Mouse (Mus musculus) gastrocnemius, postnatal 10 days (tissue): Measurements from ENCODE around the gene Plekha7. TPM values are rescaled to one million over a fixed set of nuclear protein-coding genes. Genes with fewer than 3 reads are reported as not detected.

Source experiments
- DNase-seq: peaks from one replicate; pipeline ENCODE4 v3.0.0; 2021; ENCODE audit warnings: mixed read lengths
- long read RNA-seq, 2 experiments: library from polyadenylated mRNA; stranded (forward); transcript quantifications; one replicate each; pipeline ENCODE4 v2.0.0; 2021
- total RNA-seq, 2 experiments: library from RNA; stranded (reverse); gene quantifications; 2 replicates each; pipeline ENCODE4 v1.2.3; 2021

Plekha7 gene
- total RNA-seq = 1 to 10 TPM; 2.6 to 3.2 TPM
- long read RNA-seq, experiment 1, full-length matches to known transcripts = 1 of 2 reads
- long read RNA-seq, experiment 1, partial matches to known transcripts = 0 of 2 reads
- long read RNA-seq, experiment 1, other reads (novel, unspliced or antisense) = 1 of 2 reads
- long read RNA-seq, experiment 2, partial matches to known transcripts = 0 of 2 reads
- long read RNA-seq, experiment 2, other reads (novel, unspliced or antisense) = 2 of 2 reads

DNA sequence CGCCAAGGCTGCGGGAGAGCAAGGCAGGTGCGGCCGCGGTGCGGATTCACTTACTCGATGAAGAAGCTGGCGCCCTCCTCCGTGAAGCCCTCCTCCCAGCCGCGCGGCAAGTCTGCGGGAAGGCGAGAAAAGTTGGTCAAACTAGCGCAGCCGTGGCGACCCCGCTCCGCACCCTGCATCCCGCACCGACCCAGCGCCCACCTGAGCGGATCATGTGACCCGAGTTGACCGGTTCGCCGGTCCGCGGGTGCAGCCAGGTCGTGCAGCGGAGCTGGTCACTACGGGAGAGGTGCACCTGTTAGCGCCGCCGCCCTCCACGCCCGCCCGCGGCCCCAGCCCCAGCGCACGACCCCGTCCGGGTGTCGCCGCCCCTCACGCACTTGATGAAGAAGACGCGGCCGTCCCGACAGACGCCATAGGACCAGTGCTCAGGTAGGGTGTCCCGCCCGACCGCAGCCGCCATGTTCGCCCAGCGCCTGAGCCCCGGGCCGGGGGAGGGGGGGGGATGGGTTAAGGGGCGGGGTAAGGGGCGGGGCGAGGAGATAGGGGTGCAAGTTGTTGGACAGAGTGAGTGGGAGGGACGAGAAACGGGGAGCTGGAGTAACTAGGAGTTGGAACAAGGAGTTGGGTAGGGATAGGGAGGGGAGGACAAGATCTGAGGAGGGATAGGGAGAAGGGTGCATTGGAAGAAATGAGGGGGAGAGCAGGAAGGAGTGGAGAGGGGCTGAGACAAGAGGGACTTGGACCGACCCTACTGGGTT is at the start of gene Plekha7:
Gene Plekha7 (minus strand): TSS at position 506 of the 761 bp plus-strand sequence.
- DNase-seq = peak; percentile 30

DNA sequence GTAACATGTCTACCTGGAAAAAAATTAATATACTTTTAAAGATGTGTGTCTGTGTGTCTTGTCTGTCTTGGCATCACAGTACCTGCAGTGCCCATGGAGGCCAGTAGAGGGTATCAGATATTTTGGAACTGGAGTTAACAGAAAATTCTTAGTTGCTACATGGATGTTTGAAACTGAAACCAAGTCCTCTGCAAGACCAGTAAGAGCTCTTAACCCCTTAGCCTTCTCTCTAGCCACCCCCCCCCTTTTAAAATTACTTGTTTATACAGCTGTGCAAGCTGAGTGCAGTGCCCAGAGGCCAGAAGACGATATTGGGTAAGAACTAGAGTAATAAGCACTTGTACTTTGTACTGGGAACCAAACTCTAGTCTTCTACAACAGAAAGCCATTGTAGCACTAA is 28.1 kb upstream of the Plekha7 start:
- DNase-seq = peak; percentile 62

DNA sequence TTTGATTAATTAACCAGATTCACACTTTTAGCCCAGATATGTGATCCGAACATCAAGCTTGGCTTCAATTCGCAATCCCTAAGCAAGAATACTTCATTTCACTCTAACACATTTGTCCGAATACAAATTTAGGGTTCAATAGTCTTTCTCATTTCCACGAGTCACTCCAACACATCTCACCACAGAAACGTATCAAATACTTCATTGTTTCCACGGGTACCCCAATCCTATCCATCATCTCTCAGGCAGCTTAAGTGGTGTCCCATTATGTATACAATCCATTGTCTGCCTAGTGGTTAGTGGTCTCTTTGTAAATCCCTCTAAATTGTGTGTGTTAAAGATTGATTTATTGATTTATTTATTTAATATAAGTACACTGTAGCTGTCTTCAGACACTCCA is 27.0 kb upstream of the Plekha7 start:
- no peak for DNase-seq

DNA sequence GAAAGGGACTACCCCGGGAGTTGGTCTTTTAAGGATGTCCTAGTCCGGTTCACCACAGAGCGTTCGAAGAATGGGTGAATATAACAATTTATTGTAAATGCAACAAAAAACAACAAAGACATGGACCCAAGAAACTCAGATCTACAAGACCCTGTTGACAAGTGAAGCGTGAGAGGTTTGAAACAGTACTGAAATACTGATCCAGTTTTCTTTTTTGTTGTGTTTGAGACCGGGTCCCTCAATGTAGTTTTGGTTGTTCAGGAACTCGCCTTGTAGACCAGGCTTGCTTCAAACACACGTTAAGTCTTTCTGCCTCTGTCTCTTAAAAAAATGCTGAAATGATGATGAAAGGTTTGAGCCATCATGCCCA is 26.5 kb upstream of the Plekha7 start:
- DNase-seq = no peak

DNA sequence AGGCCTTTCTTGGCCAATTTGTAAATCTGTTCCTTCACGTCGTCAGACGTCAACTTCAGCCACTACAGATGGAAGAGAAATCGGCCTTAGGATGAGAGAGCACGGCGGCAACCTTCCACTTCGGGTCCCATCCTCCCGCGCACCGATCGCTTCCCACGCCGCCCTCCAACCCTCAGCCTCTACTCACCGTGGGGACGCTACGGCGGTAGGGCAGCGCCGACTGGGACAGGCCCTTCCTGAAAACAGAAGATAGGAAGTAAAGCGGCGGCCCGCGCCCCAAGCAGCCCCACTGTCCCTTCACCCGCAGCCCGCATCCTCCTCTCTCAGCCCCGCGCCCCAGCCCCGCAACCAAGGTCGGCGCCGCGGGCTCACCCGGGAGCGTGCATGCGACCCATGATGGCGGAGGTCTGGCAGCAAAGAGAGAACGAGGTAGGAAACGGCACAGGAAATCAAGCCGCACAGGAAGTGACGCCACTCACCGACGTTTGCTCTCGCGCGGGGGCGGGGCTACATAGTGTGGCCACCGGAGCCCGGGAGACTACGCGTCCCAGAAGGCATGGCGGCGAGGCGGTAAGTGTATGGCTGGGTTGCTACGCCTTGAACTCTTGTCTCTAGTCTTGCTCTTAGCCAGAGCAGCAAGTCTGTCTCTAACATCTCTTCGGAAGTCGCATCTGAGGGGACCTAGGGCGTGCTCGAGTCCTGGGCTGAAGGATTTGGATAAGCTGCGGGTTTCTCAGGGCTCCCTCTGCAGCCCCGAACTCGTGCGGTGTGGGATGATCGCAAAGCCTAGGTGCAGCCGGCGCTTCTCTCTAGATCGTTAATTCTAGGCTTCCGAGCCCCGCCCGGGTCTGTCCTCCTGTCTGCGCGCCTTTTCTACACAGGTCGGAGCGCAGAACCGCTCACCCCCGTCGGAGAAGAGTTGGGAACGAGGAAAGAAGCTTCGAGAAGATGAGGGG is 25.8 kb upstream of the Plekha7 start, which contains the start of gene Rps13:
Gene Rps13 (minus strand): TSS at position 483 of the 956 bp plus-strand sequence.
- peak; percentile 97 for DNase-seq

DNA sequence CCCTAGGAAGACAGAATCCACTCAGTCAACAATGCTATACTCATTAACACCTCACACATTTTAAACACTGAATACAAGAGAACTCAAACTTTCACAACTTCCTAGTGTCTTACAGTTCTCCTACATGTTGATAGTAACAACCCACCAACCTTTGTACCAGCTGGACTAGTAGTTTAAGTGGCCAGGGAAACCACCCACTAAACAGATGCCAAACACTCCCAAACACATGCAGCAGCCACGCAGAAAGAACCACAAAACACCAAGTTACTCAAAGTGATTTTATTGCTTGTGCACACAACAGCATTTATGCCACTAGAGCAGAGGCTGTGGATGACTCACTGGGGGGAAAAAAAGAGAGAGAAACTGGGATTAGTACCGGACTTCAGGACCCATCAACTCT is 23.1 kb upstream of the Plekha7 start:
- no peak for DNase-seq

DNA sequence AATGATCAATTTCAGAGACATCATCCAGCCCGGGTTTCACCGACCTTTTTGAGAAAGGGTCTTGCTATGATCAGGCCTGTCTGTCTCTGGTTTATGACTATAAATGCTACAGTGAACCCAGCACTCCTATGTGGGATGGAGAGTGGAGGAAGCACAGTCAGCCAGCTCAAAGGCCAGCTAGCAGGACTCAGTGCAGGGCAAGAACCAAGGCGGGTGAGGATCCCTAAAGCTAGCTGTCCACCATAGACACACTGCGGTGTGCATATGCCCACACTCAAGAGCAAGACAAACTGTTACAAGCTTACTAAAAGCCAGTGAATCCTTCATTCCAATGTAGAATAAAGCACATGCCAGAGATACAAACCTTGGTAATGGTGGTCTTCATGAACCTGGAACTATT is 21.7 kb upstream of the Plekha7 start:
- DNase-seq = no peak

DNA sequence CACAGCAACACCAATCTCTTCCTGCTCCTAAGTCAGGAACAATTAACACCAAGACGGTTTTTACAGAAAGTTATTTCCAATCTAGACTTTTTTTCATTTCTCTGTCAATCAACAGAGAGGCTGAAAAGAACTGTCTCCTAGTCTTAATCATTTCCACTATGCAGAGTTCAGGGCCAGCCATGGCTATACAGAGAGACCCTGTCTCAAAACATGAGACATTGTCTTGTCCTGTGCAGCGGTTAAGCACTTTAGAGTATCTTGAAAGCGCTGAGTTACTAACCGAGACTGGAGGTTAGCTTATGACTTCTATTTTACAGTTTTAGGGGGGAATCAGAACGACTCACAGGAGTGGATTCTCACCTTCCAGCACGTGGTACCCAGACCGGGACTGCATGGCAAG is 20.6 kb upstream of the Plekha7 start:
- no peak for DNase-seq

DNA sequence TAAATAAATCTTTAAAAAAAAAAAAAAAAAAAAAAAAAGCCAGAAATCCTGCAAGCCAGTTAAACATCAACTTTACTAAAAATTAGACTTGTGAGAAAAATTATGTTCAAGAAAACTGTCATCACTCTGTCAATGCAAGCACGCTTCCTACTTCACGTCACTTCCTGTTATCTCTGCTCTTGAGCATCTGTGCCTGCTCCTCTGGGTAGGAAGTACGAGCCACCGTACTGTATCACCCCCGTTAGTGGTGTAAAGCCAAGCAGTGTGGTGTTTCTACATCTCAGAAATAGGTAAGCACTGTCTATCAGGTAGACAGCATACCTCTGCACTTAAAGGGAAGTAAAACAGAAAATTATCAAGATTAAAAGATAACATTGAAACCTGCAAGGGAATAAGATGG is 19.7 kb upstream of the Plekha7 start:
- DNase-seq = no peak

DNA sequence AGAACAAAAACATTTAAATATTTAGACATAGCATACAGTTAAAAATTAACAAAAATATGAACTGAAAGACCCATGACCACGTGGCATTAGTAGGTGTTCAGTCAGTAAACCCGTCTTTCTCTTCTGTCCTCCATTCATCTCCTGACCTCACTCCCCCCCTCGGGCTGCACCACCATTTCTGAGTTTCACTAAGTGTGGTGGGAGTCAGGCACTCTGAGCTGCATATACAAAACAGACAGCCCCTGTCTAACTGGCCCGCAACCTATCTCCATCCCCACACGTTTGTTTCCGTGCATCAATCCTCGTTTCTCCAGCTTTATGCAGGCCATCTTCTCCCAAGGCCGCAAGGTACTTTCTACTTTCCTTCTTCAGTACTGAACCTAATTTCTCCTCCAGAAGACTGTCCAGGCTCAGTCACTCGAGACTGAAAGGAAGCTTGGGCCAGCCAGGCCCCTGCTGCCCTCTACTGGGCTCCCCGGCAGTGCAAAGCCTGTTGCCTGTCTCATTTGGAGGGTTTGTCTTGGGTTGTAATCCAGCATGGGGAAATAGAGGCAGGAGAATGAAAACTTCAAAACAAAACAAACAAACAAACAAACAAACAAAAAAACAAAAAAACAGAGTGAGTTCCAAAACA is 15.3 kb upstream of the Plekha7 start:
- DNase-seq = peak; percentile 74

DNA sequence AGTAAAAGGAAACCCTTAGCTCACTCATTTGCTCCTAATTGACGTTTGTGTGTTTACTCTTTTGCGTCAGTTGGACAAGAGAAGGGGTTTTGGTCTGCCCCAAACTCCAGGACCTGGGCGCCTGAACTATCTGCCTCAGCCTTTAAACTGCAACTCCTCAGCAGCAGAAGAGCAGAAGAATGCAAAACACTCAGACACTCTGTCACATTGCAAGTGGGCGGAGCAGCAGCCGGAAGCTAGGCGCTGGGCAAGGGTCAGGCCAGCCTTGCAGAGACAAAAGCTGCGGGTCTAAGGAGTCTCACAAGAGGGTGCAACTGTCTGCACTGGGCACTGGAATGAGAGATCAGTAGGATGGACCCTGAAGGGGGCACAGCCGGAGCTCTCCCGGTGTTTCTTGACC is 1.3 kb upstream of the Plekha7 start:
- no peak for DNase-seq

DNA sequence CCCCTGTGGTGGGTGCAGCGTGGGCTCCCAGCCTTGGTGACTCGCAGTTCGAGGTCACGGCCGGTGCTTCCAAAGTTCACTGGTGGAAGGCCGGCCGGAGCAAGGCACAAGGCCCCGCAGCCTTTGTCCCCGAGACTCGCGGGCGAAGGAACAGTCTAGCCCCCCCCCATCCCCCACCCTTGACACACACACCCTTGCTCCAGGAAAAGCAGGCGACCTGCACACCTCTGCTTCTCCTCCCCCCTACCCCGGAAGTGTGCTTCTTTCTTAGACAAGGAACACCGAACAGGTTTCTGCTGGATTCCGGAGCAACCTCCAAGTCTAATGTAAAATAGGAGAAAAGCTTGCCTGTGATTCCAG is 436 bp upstream of the Plekha7 start:
- DNase-seq = no peak

DNA sequence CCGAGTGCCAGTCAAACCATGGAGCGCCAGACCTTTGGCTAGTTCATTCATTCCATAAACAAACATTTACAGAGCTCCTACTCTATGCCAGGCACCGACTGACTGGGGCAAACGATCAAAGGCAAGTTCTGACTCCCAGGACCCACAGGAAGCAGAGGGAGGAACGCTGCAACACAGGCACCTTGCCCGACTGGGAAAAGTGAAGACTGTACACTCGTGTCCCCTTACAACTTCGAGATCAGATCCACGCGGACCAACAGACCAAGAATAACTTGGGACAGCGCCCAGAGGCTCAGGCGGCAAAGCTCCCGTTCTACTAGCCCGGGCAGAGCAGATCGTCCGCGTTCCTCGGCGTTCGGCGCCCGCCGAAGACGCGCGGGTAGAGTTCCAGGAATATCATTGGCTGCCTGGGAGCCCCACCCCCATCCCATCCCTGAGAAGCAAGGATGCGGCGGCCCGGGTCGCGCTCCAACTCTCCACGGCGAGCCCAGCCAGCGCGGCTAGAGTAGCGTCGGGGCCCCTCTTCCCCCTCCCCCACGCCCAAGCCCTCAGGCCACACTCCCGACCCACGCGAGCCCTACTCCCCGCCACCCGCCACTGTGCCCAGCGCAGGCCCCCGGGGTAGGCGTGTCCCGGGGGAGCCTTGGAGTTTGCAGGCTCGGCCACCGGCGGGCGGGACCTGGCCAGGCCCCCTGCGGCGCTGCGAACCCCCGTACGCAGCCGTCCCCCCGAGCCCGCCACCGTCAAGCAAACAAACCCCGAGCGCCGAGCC is 891 bp downstream of the Plekha7 start:
- DNase-seq = peak; percentile 66

DNA sequence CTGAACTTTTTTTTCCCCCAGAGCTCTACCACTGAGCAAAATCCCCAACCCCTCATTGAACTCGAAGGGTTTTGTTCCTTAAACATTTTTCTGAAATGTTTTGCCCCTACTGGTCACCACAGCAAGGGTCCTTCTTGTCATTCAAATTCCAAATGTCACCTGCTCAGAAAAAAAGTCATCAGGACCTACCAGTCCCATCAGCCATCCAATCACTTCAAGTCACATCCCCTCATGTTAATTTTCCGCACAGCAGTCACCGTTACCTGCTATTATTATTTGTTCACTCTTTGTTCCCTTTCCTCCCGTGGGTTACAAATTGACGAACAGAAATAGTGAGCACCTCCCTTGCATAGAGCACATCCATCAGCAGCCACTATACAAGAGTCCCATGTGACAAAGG is 1.6 kb downstream of the Plekha7 start:
- no peak for DNase-seq

DNA sequence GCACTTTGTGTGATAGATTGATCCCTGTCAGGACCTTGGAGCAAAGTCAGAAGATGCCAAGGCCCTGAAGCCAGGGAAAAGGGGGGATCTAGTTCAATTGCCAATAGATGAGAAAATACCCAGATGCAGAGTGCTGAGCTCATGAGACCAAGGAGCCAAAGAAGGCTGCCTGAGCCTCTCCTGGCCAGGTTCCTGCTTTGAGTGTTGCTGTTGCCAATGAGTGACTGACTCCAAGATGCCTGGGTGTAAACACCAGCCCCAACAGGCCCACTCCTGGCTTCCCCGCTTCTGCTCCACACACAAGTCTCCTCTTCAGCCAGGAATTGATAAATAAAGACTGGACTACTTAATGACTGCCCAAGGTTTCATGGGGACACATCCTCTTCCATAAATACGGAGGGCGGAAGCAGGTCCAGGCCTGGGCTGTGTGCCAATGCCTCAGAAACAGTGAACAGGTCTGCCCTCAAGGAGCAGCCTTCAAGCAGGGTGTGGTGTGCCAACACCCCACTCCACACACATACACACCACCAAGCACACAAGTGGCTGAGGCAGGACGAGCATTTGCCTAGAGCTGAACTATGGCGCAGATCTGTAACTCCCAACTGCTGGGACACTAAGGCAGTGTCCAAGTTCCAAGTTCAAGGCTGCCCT is 6.4 kb downstream of the Plekha7 start:
- peak; percentile 47 for DNase-seq

DNA sequence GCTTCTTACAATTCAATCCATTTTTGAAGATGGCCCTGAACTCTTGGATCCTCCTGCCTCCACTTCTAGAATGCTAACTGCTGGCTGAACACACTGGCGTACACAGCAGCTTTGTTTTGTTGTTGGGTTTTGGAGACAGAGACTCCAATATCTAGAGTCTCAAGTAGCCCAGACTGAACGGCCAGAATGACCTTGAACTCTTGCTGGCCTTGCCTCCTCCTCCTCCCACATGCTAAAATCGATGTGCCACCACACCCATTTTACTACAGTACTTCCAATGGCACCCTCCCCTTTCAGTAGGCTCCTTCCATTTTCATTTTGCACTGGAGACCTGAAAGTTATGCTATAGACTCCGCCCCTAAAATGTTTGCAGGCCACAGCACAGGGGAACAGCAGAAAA is 7.0 kb downstream of the Plekha7 start:
- no peak for DNase-seq

DNA sequence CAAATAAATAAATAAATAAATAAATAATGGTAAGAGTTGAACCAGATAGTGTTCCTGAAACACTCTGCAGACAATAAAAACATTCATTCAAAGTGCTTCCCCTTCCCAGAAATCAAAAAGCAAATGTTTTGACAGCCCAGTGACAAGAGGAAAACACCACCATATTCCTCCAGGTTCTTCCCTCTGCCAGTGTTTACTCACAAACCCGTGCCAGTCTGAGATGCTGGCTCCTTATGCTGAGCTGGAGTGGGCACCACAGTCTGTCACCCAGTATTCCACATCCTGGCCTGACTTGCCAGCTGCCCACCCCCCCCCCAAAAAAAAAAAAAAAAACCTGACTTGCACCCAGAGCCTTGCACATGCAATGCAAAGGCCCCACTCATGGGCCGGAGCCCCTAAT is 9.3 kb downstream of the Plekha7 start:
- no peak for DNase-seq

DNA sequence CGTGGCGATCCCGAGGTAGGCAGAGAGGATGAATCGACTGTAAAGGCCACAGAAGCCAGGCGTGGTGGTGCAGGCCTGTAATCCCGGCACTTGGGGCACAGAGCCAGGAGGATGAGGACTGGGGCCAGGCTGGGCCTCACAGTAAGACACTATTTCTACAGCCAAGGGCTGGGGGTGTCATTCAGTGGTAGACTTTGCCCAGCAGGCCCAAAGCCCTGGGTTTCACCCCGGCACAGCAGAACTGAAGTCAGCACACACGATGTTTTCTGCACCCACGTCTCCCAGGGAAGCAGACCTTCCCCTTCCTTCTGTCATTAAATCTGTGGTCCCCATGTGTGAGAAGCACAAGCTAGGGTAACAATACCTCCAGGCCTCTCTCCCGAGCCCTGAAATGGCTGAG is 9.8 kb downstream of the Plekha7 start:
- DNase-seq = no peak

DNA sequence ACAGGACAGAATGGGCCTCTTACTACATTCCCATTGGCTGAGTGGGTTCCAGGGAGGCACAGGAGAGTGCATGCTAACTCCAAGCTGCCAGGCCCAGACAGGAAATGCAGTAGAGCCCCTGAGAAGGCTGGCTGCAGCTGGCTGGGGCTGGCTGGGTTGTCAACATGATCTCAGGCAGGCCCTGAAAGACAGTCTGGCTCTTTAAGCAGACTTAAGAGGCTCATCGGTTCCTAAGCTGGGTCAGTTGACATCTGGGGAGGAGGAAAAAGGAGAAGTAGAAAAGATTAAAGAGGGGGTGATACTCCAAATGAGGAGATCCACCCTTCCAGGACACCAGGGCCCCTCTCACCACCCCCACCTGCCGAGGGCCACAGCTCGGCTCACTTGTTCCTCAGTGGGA is 13.2 kb downstream of the Plekha7 start:
- no peak for DNase-seq

DNA sequence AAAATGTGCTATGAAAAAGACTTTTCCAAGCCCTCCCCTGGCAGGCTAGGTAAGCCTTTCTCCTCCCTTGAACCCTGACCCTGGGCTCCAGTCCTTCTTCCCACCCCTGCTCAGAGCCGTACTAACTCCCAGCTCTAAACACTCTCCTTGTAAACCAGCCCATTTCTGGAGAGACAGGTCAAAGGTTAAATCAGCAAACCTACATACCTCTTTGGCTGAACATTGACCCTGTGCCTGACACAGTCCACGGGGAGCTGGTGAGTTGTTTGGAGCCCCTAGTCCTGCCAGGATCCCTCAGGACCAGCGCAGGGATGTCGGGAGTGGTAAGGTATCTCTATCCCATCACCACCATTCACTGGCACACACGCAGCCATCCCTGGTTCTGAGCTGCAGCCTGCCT is 15.8 kb downstream of the Plekha7 start:
- no peak for DNase-seq

DNA sequence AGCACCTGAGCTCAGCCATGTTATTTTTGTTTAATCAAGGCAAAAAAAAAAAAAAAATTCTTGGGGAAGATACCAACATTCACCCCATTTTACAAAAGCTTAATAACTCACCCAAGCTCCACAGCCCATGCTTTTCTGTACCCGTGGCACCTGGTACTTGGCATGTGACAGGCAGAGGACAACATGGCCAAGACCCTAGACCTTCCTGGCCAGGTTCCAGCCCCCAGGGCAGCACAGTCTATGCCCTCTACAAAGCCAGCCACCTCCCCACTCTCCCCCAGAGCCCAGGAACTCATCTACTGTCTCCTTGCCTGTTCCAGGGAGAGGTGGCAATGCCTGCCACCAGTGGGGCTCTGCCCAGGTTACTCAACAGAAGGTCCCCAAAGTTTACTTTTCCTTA is 17.6 kb downstream of the Plekha7 start:
- no peak for DNase-seq
